Mouse (Mus musculus): ENCODE results near the gene Aox4.

DNA sequence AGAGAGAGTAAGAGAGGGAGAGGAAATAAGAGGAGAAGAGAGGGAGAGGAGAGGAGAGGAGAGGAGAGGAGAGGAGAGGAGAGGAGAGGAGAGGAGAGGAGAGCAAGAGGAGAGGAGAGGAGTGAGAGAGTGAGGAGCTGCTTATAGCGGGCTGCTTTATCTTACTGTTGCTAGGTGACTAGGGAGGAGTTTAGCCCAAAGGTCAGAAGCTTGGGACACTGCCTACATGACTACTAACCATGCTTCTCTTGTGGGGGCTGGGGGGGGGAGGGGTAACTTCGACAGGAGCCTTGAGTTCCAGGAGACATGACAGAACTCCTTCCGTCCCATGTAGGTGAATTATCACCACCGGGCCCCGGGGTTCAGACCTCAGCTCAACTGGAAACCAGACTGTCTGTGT, 20.3 kb downstream of the Aox4 start:
- no peak for TF ChIP-seq CTCF (IDR thresholded peaks at IDR 0.05; ENCODE audit: insufficient read depth, low read length)
- TF ChIP-seq POLR2A (IDR thresholded peaks at IDR 0.05; ENCODE audit: borderline replicate concordance, extremely low read depth, low read depth, low read length), result no peak
